Mouse (Mus musculus): ENCODE measurements at regions not wholly inside any gene's neighbourhood (a gene's known extent, or its start where the extent isn't known, plus 50 kb on each side); places are given as distances from the start of the nearest gene placed in this dataset.
A peak's percentile ranks its signal among the peaks of the same experiment; 100 is the strongest.

GRCm38 (mm10) chr8:8485252-8485651 is 175.8 kb downstream of the Efnb2 start:
- no peak for DNase-seq (ENCODE audit: low spot score in 2 of 2)

GRCm38 (mm10) chr8:8484546-8484945 is 176.5 kb downstream of the Efnb2 start:
- DNase-seq (ENCODE audit: low spot score in 2 of 2), result no peak

GRCm38 (mm10) chr8:8482707-8483480 is 178.1 kb downstream of the Efnb2 start:
- DNase-seq (ENCODE audit: low spot score in 2 of 2), result no peak

GRCm38 (mm10) chr8:8477456-8477855 is 183.6 kb downstream of the Efnb2 start:
- DNase-seq (ENCODE audit: low spot score in 2 of 2), result peak in 1 of 2 experiments; percentile 8

DNA sequence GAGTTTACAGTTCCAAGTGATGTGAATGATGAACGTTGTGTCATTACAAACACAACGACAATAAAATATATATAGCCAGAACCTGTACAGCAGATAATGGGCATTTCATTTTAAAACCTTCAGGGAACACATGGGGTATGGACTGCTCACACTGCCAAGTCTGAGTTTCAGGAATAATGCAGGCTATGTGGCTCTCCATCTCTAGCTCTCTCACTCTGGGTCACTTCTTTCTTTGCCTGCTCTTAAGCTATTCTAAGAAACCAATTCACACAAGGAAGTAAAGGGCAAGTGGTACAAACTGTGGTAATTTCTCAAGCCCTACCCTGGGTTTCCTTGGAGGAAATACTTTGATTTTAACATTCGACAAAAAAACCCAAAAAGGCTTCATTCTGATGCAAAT is 192.5 kb downstream of the Efnb2 start:
- no peak for DNase-seq (ENCODE audit: low spot score in 2 of 2)

DNA sequence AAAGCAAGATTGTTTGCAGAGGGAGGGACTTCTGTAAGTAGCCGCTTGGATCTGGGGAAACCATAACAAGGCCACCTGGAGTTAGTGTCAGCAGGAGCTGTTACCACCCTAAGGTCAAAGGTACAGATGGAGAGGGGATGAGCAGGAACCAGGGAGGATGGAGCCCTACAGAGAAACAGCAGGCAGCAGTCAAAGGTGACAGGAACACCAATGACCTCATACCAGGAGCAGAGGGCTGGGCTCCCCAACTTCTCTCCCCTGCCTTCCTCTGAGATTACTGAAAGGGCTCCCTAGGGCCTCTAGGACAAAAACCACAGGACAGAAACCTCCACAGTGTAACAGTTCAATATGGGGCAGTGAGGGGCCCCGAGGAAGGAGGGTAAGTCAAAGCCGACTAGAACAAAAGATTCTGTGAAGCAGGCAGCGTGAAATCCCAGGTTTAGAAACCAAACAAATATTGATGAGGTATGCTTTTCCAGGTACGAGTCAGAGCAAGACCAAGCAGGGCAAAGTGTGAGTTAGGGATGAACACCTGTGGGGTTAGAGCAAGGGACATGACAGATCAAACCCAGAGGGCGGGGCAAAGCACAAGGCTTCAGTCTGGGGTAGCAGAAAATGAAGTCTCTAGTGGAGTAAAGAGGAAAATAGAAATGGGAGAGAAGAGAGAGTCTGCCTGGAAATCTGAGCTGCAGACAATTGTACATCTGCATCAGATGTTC is 194.4 kb downstream of the Efnb2 start:
- DNase-seq (ENCODE audit: low spot score in 2 of 2), result no peak

DNA sequence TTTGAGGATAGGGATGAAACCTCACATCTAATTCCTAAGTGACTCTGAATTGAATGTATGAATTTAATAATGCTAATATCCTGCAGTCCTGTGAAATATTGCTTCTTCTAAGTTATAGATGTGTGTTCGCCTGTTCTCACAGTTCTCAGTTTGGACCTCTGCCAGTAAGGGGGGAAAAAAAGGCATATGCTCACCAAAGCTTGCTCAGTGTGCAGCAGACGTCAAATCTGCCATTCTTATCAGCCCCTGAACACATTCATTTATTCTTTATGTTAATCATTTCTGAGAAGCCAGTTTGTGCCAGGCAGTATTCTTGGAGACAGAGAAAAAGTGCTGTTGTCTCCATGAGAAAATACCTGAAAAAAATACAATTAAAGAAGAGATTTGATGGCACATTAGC is 198.6 kb downstream of the Efnb2 start:
- DNase-seq (ENCODE audit: low spot score in 2 of 2), result no peak

DNA sequence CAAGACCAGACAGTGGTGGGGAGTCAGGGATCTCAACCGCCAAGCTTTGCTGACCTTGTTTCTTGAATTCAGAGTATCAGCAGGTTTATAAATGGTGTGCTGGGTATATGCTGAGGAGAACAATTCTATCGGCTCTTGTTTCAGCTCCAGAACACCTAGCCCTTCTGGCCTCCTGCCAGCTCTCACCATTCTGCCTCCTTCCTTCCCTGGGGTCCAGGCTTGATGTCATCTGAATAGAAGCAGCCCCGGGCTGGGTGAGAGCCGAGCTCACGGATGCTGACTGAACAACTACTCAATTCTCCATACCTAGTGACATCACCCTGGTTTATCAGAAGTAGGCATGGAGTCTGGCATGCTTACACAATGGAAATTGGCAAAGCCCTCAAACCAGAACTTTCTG is 203.5 kb downstream of the Efnb2 start:
- no peak for DNase-seq (ENCODE audit: low spot score in 2 of 2)

DNA sequence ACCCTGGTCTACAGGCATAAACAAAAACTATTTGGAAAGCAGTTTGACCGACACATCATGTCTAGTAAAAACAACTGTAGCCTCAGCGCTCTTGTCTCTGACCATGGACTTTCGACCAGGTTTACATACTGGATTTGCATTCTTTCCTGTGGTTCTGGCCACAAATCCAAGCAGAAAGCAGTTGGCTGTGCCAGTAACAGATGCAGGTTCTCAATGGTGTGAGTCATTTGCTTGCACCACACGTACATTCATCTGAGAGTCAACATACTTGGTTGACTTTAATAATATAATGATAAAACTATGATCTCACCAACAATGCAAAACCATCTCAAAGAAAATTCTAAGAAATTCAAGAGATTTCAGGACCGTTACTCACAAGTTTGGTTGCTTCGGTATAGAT is 207.1 kb downstream of the Efnb2 start:
- no peak for DNase-seq (ENCODE audit: low spot score in 2 of 2)

DNA sequence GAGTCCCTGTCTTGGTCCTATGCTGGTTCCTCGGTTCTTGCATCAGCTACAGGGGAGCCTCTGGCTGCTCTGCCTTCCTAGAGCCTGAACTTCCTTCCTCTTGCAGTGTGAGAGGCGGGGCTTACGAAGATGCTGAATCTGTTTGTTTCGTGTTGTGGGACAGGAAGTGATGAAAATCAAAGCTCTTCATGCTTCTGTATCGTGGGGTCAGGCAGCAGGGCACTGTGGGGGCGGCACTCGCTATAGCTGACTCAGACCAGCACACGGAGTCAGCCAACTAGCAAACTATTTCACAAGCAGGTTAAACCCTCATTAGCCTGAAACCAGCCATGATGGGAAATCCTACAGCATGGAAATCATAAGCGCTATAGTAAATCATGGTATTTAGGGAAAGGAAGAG is 208.8 kb downstream of the Efnb2 start:
- DNase-seq (ENCODE audit: low spot score in 2 of 2), result no peak

DNA sequence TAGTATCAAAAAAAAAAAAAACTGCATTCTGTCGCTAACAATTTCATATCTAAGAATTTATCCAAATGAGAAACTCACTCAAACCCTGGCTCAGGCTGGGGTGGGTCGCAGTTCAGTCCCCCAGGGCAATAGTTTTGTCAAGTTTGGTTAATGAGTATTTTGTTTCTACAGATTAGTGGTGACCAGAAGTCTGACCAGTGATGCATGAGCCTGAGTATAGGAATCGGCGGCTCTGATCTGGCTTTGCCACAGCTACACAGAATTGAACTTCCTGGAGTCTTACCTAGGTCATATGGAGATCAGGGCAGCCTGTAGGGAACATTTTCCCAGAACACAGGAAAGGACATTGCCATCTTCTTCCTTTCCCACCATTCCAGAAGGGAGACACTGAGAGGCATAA is 212.1 kb downstream of the Efnb2 start:
- no peak for DNase-seq (ENCODE audit: low spot score in 2 of 2)

GRCm38 (mm10) chr8:8441568-8441967 is 219.5 kb downstream of the Efnb2 start:
- no peak for DNase-seq (ENCODE audit: low spot score in 2 of 2)

- DNase-seq (ENCODE audit: low spot score in 2 of 2), result no peak
Measured at GRCm38 (mm10) chr8:8440903-8441302, 220.1 kb downstream of the Efnb2 start.

- DNase-seq (ENCODE audit: low spot score in 2 of 2), result no peak
Measured at GRCm38 (mm10) chr8:8426201-8426600, 234.8 kb downstream of the Efnb2 start.

- no peak for DNase-seq (ENCODE audit: low spot score in 2 of 2)
Measured at GRCm38 (mm10) chr8:8423443-8423842, 237.6 kb downstream of the Efnb2 start.

GRCm38 (mm10) chr8:8421713-8422112 is 239.3 kb downstream of the Efnb2 start:
- DNase-seq (ENCODE audit: low spot score in 2 of 2), result no peak

DNA sequence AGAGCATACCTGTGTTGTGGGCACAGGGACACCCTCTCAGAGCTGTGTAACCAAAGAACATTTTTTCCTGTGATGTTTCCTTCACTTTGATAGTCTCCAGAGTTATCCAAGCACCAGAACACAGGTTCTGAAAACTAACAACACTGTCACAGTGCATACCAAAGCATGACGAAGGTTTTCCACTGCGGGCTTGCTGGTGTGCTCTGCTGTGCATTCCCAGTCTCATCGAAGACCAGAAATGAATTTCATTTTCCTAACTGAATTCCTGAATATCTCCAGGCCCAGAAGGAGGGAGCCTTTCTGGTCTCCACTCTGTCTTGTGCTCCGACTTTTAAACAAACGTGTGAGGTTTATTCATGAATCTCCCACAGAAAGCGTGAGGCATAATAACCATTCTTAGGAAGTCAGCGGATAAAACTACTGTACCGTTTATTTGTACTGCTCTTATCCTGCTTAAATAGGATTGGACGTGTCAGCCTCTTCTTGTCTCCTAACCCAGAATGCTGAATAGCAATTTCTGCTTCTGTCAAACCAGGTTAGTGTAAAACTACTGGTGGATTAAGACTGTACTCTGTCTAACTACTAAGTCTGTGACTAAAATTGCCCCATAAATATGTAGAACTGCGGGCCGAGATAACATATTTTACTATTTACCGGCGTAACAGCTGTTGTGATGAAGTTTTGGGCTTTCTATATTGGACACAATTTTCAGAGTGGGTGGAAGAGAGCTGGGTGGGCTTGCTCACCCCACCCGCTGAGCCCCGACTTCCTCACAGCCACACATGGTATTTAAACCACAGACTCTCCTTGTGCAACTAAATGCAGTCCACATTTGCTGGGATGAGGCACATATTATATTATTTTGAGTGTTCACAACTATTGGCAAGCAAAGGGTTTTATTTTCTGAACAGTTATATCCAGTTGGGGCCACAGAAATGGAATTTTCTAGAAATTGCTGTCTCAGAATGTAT is 241.4 kb downstream of the Efnb2 start:
- DNase-seq (ENCODE audit: low spot score in 2 of 2), result no peak

GRCm38 (mm10) chr8:8418929-8419328 is 242.1 kb downstream of the Efnb2 start:
- DNase-seq (ENCODE audit: low spot score in 2 of 2), result no peak

GRCm38 (mm10) chr8:8418525-8418924 is 242.5 kb downstream of the Efnb2 start:
- no peak for DNase-seq (ENCODE audit: low spot score in 2 of 2)

GRCm38 (mm10) chr8:8416092-8416701 is 244.8 kb downstream of the Efnb2 start:
- DNase-seq (ENCODE audit: low spot score in 2 of 2), result no peak

DNA sequence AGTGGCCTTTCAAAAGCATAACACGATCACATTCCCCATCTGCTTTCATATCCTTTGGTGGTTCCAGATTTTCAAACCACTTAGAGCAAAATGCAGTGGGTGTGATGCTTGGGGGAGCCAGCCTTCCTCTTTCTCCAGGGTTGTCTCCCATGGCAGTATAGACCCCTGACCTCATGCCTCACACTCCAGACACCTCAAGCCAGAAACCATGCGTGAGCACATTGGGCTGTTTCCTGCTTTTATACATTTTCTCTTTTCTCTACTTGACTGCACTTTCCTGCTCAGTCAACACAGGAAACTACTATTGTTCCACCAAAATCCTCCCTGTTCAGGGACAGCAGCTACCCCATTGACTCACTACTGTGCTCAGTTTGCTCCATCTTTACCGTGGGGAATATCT is 253.7 kb downstream of the Efnb2 start:
- no peak for DNase-seq (ENCODE audit: low spot score in 2 of 2)

DNA sequence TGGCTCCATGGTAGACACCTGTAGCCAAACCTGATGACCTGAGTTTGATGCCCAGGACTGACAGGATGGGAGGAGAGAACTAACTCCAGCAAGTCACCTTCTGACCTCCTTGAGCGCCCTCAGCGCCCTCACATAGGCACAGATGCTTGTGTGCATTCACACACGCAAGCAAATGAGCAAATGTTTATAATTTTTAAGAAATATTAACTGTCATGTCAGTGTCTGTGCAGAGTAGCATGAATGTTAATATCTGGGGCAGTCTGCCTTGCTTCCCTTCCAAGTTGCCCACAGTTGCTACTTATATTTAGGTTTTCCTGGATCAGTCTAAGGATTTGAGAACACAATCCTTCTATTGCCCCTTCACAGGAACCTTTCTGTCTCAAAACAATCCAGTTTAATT is 257.6 kb downstream of the Efnb2 start:
- no peak for DNase-seq (ENCODE audit: low spot score in 2 of 2)
